Mouse (Mus musculus): ENCODE data around the gene Cap1.

GRCm38 (mm10) chr4:122933051-122933591 lies 47.3 kb upstream of the Cap1 start:
- TF ChIP-seq CTCF (IDR thresholded peaks at IDR 0.05; ENCODE audit: low read depth): no peak
- no peak for TF ChIP-seq EP300 (IDR thresholded peaks at IDR 0.05; ENCODE audit: low read depth)

Measured in heart, postnatal 0 days (tissue).